Mouse (Mus musculus) embryonic facial prominence, embryonic 11.5 days (tissue): ENCODE data around the gene Sox14. TPM values are rescaled to one million over a fixed set of nuclear protein-coding genes. Genes with fewer than 3 reads are reported as not detected.

Experiments used
- ATAC-seq: fragments of 200-750 bp; cut with Nextera tagmentation; replicated peaks from 2 replicates; pipeline ENCODE4 v1.8.0; 2017; ENCODE audit warnings: low read depth; ENCODE audit not compliant: insufficient number of reproducible peaks, low FRiP score, low TSS enrichment
- DNase-seq: peaks from one replicate; pipeline ENCODE4 v3.0.0-alpha.2; 2015; ENCODE audit warnings: low spot score
- H3K27ac ChIP-seq: fragments of 300-500 bp; sonication (generic); replicated peaks from 2 replicates; pipeline ENCODE4 v1.5.1; 2014; ENCODE audit warnings: mild to moderate bottlenecking, low read depth, low read length, control low read depth
- H3K27me3 ChIP-seq: fragments of 300-500 bp; sonication (generic); 2 replicates; pipeline ENCODE4 v1.6.1; 2014; ENCODE audit warnings: mild to moderate bottlenecking, low read length, moderate library complexity, mixed read lengths; ENCODE audit not compliant: control insufficient read depth, insufficient read depth
- H3K36me3 ChIP-seq: fragments of 300-500 bp; sonication (generic); replicated peaks from 2 replicates; pipeline ENCODE4 v1.6.1; 2014; ENCODE audit warnings: low read depth, mild to moderate bottlenecking, low read length, moderate library complexity, mixed read lengths; ENCODE audit not compliant: control insufficient read depth, insufficient read depth
- H3K4me1 ChIP-seq: fragments of 300-500 bp; sonication (generic); 2 replicates; pipeline ENCODE4 v1.6.1; 2014; ENCODE audit warnings: low read length, mixed read lengths; ENCODE audit not compliant: control insufficient read depth, insufficient read depth
- H3K4me2 ChIP-seq: fragments of 300-500 bp; sonication (generic); 2 replicates; pipeline ENCODE4 v1.6.1; 2014; ENCODE audit warnings: low read depth, mild to moderate bottlenecking, control low read depth, low read length, moderate library complexity
- H3K4me3 ChIP-seq: fragments of 300-500 bp; sonication (generic); 2 replicates; pipeline ENCODE4 v1.5.1; 2014; ENCODE audit warnings: low read depth, low read length, control low read depth
- H3K9ac ChIP-seq: fragments of 300-500 bp; sonication (generic); replicated peaks from 2 replicates; pipeline ENCODE4 v1.6.1; 2014; ENCODE audit warnings: mild to moderate bottlenecking, control low read depth, low read length
- H3K9me3 ChIP-seq: fragments of 300-500 bp; sonication (generic); replicated peaks from 2 replicates; pipeline ENCODE4 v1.6.1; 2016; ENCODE audit warnings: mild to moderate bottlenecking, low read length, inconsistent platforms, mixed read lengths; ENCODE audit not compliant: control insufficient read depth
- WGBS: fragments of 180-500 bp; shearing (Covaris S2); extraction: QIAGEN DNeasy Blood & Tissue Kit; methylation state at CpG from one replicate; pipeline ENCODE4 v1.1.7; 2014; 5-methylcytosine and 5-hydroxymethylcytosine counted together
- polyA plus RNA-seq: library from polyadenylated mRNA; unstranded; fragments of >200 nt; fragmentation: Nextera tagmentation; extraction: Ambion mirVana; gene quantifications from 2 replicates; pipeline ENCODE4 v1.2.1, GENCODE M21; 2014

Gene Sox14
- polyA plus RNA-seq, result 2.1 and 3.8 TPM in 2 replicates

DNA sequence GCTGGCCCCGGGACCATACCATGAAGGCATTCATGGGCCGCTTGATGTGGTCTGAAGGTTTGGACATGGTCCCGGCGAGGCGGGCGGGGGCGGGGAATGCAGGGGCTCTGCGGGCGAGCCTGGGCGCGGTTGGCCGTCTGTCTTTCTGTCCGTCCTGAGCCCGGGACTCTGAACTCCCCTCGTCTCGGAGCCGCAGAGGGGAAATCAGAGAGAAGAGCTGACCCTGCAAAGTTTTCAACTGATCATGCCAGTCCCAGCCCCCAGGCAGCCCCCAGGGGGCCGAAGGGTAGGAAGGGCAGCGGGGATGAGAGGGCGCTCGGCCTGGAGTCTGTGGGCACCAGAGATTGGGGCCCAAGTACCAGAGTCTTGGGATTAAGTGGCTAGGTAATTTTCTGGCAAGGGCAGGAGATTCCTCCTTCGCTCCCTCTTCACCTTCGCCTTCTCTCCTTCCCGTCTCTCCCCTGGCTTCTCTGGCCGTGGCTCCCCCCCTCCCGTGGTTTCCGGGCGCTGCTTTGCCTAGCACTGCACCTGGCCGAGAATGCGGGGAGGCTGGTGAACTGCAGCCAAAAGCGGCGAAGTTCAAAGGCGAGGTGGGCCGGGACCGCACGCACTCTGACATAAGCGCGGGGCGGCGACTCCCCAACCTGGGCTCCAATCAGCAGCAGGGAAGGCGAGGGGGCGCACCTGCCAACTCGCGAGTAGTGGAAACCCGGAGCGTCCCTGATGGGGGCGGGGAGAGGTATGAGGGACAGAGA is at the start of gene Sox14:
Gene Sox14 (minus strand): TSS at position 553 of the 755 bp plus-strand sequence.
- H3K36me3 ChIP-seq, result no peaks in the 10 kb centered on the region
- H3K9me3 ChIP-seq, result no peaks in the 10 kb centered on the region
- 1% methylated on average over 44 of the region's 47 CpGs for WGBS
- ATAC-seq, result 0 out of 2 replicates have a peak, but pooled peaks have one; percentile 21
- no peak within 1 kb of the TSS for H3K9ac ChIP-seq
- DNase-seq, result peak; percentile 59
- peaks cover 85% of the 10 kb centered on the region for H3K27me3 ChIP-seq
- H3K27ac ChIP-seq, result no peak within 1 kb of the TSS
- H3K4me3 ChIP-seq, result peak within 1 kb of the TSS; percentile 14
- peak within 1 kb of the TSS; percentile 30 for H3K4me2 ChIP-seq
- peaks cover 9% of the 10 kb centered on the region for H3K4me1 ChIP-seq

DNA sequence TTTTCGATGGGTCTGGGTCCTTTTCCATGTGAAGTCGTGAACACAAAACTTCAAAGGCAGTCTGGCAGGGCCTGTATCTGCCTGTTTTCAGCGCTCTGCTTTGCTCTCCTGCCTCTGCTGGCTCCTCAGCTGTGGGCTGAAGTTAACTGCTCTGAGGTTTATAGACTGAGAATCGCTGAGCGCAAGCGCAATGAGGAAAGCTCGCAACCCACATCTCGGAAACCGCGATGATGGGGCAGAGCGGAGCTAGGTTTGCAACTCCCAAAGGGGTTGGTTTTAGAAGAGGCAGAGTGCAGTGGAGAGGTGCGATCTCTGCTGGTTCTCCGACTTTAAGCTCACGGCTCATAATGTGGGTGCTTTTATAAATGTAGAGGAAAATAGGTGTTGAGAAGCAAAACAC is 3.3 kb upstream of the Sox14 start:
- peaks cover 59% of the 10 kb centered on the region for H3K27me3 ChIP-seq
- H3K4me1 ChIP-seq, result no peaks in the 10 kb centered on the region; the same call in 1 of the 2 replicates
- H3K4me3 ChIP-seq, result no peak overlapping the region
- ATAC-seq (no peak), DNase-seq (peak; percentile 52)
- H3K36me3 ChIP-seq, result no peaks in the 10 kb centered on the region
- H3K27ac ChIP-seq, result no peak overlapping the region
- 4% methylated on average over 14 of the region's 14 CpGs for WGBS
- no peak overlapping the region for H3K9ac ChIP-seq
- no peaks in the 10 kb centered on the region for H3K9me3 ChIP-seq
- H3K4me2 ChIP-seq, result no peak overlapping the region

DNA sequence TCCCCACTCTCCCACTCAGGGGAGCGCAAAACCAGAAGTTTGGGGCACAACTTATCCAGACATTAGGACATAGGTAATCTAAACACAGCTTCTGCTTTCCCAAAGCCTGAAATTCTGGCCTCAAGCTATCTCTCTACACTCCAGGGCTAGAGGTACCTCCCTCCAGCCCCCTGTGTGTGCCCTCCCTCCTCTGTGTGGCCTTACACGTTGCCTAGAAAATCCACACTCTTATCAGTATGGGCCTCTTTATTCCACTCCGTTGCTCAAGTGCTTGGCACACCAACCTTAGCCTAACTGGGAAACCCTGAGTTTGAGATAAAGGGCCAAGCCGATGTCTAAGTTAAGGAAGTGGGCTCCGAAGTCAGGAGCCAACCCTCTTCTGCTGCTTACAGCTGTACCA is 2.6 kb upstream of the Sox14 start:
- no peak for DNase-seq

DNA sequence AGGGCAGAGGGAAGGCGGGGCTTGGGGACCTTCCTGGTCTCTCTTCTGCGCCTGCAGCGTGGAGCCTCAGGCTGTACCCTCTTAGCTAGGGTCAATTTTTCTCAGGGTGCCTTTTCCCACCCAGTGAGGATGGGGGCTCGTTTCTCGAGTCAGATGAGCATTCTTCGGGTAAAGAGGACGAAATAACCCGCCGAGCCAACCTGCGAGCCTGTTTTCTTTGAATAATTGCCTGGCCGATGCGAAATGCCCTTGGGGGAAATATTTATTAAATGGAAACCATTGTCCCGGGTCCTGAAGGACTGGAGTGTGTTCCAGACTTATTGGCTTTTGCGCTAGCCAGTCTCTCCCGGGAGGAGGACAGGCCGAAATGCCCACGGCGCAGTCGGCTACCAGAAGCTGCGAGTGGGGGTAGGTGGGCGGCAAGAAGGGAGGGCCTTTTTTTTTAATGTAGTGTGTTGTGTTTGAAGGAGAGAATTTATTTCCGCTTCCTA is 1.1 kb upstream of the Sox14 start:
- Histone ChIP-seq H3K9ac (no peak overlapping the region), H3K4me1 (peaks cover 2% of the 10 kb centered on the region; the same call in 1 of the 2 replicates), H3K9me3 (no peaks in the 10 kb centered on the region), H3K27me3 (peaks cover 77% of the 10 kb centered on the region), H3K36me3 (no peaks in the 10 kb centered on the region), H3K4me2 (no peak overlapping the region), H3K27ac (no peak overlapping the region), H3K4me3 (no peak overlapping the region)
- ATAC-seq (no peak), DNase-seq (no peak)
- 2% methylated on average over 22 of the region's 22 CpGs for WGBS

More for the DNA sequence above, 2.6 kb upstream of the Sox14 start:
- H3K4me1 ChIP-seq, result no peaks in the 10 kb centered on the region; the same call in 1 of the 2 replicates
- WGBS, result 5% methylated on average over 5 of the region's 5 CpGs
- no peak overlapping the region for H3K9ac ChIP-seq
- no peak overlapping the region for H3K27ac ChIP-seq
- H3K9me3 ChIP-seq, result no peaks in the 10 kb centered on the region
- H3K4me2 ChIP-seq, result no peak overlapping the region
- peaks cover 64% of the 10 kb centered on the region for H3K27me3 ChIP-seq
- no peaks in the 10 kb centered on the region for H3K36me3 ChIP-seq
- no peak overlapping the region for H3K4me3 ChIP-seq
- ATAC-seq, result no peak

DNA sequence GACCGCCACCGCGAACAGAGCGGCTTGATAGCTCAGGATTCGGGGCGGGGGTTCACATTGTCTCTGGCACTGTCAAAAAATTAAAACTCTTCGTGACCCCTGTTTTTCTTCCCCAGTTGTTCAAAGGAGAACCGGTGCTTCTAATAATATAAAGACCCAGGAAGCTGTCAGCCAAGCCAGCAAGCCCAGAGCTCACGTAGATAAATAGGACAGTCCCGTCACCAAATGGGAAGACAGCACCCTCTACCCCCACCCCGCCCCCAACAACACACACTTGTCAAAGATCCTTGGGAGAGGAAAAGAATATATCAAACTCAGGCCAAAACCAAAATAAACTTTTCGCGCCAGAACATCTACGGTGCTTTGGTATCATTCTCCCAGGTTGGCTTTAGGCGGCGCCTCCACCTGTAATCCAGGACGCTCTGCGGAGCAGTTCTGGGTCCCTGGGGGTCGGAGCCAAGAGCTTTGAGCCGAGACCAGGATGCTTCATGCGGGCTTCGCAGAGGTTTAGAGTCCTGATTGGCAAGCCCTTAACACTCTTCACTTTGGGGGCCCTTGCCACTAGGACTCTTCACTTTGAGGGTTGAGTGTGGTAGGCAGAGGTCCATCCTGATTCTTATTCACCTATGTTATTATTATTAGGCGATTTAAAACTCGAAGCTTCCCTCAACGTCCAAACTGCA is 544 bp upstream of the Sox14 start:
- Histone ChIP-seq H3K4me3 (peak overlapping the region; percentile 14), H3K9me3 (no peaks in the 10 kb centered on the region), H3K9ac (no peak overlapping the region), H3K4me2 (peak overlapping the region; percentile 30), H3K4me1 (peaks cover 7% of the 10 kb centered on the region), H3K27me3 (peaks cover 80% of the 10 kb centered on the region), H3K36me3 (no peaks in the 10 kb centered on the region), H3K27ac (no peak overlapping the region)
- under 1% methylated on average over 25 of the region's 25 CpGs for WGBS
- no peak for ATAC-seq
- DNase-seq, result no peak

DNA sequence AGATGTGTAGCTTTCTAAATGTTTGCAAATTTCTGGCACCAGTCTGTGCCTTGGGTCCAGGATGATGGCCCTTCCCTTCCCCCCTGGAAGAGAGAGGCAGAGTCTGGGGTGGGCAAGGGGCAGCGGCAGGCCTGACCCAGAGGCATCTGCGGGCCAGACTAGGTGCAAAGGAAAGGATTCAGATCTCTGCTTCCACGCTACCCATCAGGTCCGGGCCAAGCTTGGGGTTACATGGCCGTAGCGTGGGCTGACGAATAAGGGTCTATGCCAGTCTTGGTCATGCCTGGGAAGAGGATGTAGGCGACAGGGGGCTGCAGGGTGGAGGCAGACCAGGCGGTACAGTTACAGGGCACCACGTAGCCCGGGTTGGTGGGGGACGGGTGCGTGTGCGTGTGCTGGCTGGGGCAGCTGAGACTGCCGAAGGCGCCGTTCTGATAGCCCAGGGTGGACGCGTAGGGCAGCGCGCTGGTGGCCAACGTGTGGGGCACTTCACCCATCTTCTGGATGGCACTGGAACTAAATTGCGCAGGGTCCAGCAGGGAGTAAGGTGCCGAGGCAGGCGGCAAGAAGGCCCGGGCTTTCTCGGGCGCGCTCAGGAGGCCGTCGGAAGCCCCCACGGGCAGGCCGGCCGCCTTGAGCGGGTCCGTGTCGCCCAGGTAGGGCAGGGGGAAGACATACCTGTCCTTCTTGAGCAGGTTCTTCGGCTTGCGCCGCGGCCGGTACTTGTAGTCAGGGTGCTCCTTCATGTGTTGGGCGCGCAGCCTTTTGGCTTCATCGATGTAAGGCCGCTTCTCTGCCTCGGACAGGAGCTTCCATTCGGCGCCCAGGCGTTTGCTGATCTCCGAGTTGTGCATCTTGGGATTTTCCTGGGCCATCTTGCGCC is 994 bp downstream of the Sox14 start:
- Histone ChIP-seq H3K27ac (no peak overlapping the region), H3K9me3 (no peaks in the 10 kb centered on the region), H3K9ac (no peak overlapping the region), H3K4me1 (peaks cover 9% of the 10 kb centered on the region), H3K27me3 (peaks cover 89% of the 10 kb centered on the region), H3K4me3 (peak overlapping the region; percentile 14; the same call in 1 of the 2 replicates), H3K36me3 (no peaks in the 10 kb centered on the region), H3K4me2 (no peak overlapping the region)
- DNase-seq, result no peak
- WGBS, result under 1% methylated on average over 52 of the region's 52 CpGs
- ATAC-seq, result no peak

DNA sequence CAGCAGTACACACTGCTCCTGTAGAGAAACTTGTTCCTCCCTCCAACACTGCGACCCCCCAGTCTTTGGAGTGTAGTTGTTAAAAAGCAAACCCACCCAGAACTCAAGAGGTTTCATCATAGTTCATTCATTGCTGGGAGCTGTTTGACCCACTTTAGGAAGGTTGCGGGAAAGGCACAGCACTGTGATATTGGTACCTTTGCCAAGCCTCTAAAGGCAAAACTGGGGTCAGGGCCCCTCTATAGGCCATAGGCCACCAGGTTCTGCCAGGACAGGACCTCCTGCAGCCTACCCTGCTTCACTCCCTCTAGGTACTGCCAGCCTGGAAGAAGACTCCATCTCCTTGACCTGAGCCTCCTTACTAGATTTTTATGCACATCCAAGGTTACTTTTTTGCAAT is 2.2 kb downstream of the Sox14 start:
- Histone ChIP-seq H3K9me3 (no peaks in the 10 kb centered on the region), H3K27ac (no peak overlapping the region), H3K4me1 (peaks cover 9% of the 10 kb centered on the region), H3K4me3 (no peak overlapping the region), H3K27me3 (peaks cover 93% of the 10 kb centered on the region), H3K36me3 (no peaks in the 10 kb centered on the region), H3K4me2 (no peak overlapping the region), H3K9ac (no peak overlapping the region)
- WGBS, result 5% methylated on average over 2 of the region's 2 CpGs
- no peak for ATAC-seq
- no peak for DNase-seq
